Mouse (Mus musculus): ENCODE results near the gene Ccdc73.

DNA sequence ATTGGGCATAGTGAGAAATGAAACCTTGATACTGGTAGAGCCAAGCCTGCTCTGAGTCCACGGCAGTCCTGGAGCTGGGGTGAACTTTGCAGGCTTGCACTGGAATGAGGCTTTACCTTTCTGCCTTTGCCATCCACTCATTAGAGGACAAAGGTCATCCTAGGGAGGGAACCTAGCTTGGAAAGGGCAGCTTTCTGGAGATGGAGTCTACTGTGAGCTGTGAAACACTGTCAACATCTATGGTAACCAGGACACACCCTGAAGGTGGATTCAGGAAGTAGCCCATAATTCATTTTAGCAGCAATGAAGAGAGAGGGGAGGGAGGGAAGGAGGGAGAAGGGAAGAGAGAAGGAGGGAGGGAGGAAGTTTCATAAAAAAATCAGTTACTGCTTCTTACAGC is 187.9 kb downstream of the Ccdc73 start:
- TF ChIP-seq CTCF (IDR thresholded peaks at IDR 0.05; ENCODE audit: extremely low read depth, insufficient read depth, low read length) (no peak), POLR2A (IDR thresholded peaks at IDR 0.05; ENCODE audit: extremely low read depth, insufficient read depth, low read length) (no peak)

Data from cortical plate, adult 2 months (tissue).